ENCODE assay signal across 9 mouse cellular contexts in the genomic region with DNA sequence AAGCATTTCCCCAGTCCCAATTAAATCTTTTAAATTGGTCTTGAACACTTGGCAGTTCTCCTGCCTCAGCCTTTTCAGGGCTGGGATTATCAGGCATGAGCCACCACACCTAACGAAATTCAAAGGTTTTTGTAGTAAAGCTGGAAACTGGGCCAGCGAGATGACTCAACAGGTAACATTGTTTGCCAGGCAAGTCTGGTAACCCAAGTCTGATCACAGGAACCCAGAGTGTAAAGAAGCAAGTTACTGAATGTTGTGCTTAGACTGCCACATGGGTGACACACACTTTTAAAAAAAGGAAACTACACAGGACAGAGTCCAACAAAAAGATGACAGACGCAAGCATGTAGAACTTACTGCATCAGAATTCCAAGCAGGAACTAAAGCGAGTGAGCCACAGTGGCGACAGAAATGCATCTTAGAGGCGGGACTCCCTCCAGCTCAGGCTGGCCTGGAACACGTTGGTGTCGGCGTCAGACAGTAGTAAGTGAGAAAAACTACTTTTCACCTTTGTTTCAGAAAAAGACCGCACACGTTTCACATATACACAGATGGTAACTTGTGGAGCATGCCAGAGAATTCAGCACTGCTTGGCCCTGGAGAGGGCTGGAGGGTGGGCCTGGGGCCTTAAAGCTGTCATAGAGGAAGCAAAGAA. TPM values are rescaled to one million over a fixed set of nuclear protein-coding genes. Genes with fewer than 3 reads are reported as not detected.
A peak's percentile ranks its signal among the peaks of the same experiment; 100 is the strongest.
DNase-seq lines count a peak whose midpoint lies in the region; ATAC-seq and TF ChIP-seq lines count a peak whose summit lies in the region.
"Had no signal": no experiment of that assay in that cellular context is flagged by ENCODE, and none has a peak within 500 bp of the region (broad histone marks: within the 10 kb centered on the region; RNA-seq: fewer than 3 reads in every experiment).

No protein-coding gene starts in this region.

- ATAC-seq in heart, embryonic 11.5 days (replicated peaks; ENCODE audit: insufficient number of reproducible peaks, low FRiP score, low TSS enrichment), result no peak
- no peak for ATAC-seq in limb, embryonic 13.5 days (ENCODE audit: low FRiP score, low read depth)

- peaks cover 16% of the 10 kb centered on the region; the same call in 1 of the 2 replicates for H3K4me1 ChIP-seq in heart, embryonic 11.5 days (ENCODE audit: control insufficient read depth, insufficient read depth, low read length)
- peaks cover 13% of the 10 kb centered on the region for H3K4me1 ChIP-seq in testis, adult 2 months (ENCODE audit: control insufficient read depth, insufficient read depth, low read length)
- peaks cover 20% of the 10 kb centered on the region for H3K4me1 ChIP-seq in limb, embryonic 13.5 days

- TF ChIP-seq POLR2A in testis, adult 2 months (IDR thresholded peaks at IDR 0.05; ENCODE audit: control insufficient read depth, low read depth, low read length), result 0 out of 2 replicates have a peak, but pooled peaks have one; percentile 9

- H3K9me3 ChIP-seq in heart, embryonic 11.5 days (replicated peaks; ENCODE audit: control insufficient read depth, low read length), result no peaks in the 10 kb centered on the region
- H3K9me3 ChIP-seq in limb, embryonic 13.5 days, result no peaks in the 10 kb centered on the region
- H3K9me3 ChIP-seq: embryonic facial prominence, embryonic 15.5 days had no signal

- H3K27me3 ChIP-seq in heart, embryonic 11.5 days (ENCODE audit: control insufficient read depth, insufficient read depth, low read length), result no peaks in the 10 kb centered on the region
- H3K27me3 ChIP-seq in testis, adult 2 months (ENCODE audit: control insufficient read depth, insufficient read depth, low read length), result no peaks in the 10 kb centered on the region
- no peaks in the 10 kb centered on the region for H3K27me3 ChIP-seq in limb, embryonic 13.5 days
- H3K27me3 ChIP-seq: embryonic facial prominence, embryonic 15.5 days had no signal

- H3K4me2 ChIP-seq in heart, embryonic 11.5 days, result peak overlapping the region; percentile 62
- peak overlapping the region; percentile 71 for H3K4me2 ChIP-seq in limb, embryonic 13.5 days (replicated peaks)

- no peak for TF ChIP-seq CTCF in testis, adult 2 months (IDR thresholded peaks at IDR 0.05; ENCODE audit: control insufficient read depth, insufficient read depth, insufficient replicate concordance, low read depth, low read length)

- no peak for DNase-seq in heart, adult 11 months
- DNase-seq in testis, postnatal 14 days (ENCODE audit: low spot score), result no peak
- DNase-seq in adrenal gland, adult 2 months, result no peak
- DNase-seq in gastrocnemius, postnatal 10 days, result no peak
- DNase-seq in layer of hippocampus, postnatal 14 days (ENCODE audit: low spot score in 2 of 2), result no peak

- H3K36me3 ChIP-seq in heart, embryonic 11.5 days (ENCODE audit: control insufficient read depth, insufficient read depth, low read length), result peaks cover 6% of the 10 kb centered on the region; the same call in 1 of the 2 replicates
- no peaks in the 10 kb centered on the region; the same call in 1 of the 2 replicates for H3K36me3 ChIP-seq in testis, adult 2 months (ENCODE audit: control insufficient read depth, insufficient read depth, low read length)
- peaks cover 23% of the 10 kb centered on the region for H3K36me3 ChIP-seq in limb, embryonic 13.5 days

- no peak overlapping the region for H3K27ac ChIP-seq in heart, embryonic 11.5 days (ENCODE audit: low read depth, low read length)
- peak overlapping the region; percentile 86 for H3K27ac ChIP-seq in testis, adult 2 months (ENCODE audit: control insufficient read depth, insufficient read depth, low read depth, low read length)
- no peak overlapping the region for H3K27ac ChIP-seq in limb, embryonic 13.5 days

- no peak overlapping the region for H3K9ac ChIP-seq in heart, embryonic 11.5 days (ENCODE audit: low read depth, low read length)
- H3K9ac ChIP-seq in limb, embryonic 13.5 days, result peak overlapping the region; percentile 62; the same call in 1 of the 2 replicates

- H3K4me3 ChIP-seq in heart, embryonic 11.5 days (ENCODE audit: low read depth, low read length), result no peak overlapping the region
- peak overlapping the region; percentile 93 for H3K4me3 ChIP-seq in testis, adult 2 months (ENCODE audit: control insufficient read depth, low read depth, low read length)
- peak overlapping the region; percentile 98 for H3K4me3 ChIP-seq in limb, embryonic 13.5 days

- WGBS in heart, embryonic 11.5 days (ENCODE audit: insufficient replicate concordance), result 83% methylated on average over 11 of the region's 11 CpGs
- WGBS in limb, embryonic 13.5 days, result 85% methylated on average over 11 of the region's 11 CpGs

RNA-seq across cellular contexts. Expression of gene Adrm1, which starts 1.0 kb away (rescaled TPM):
- polyA plus RNA-seq in heart, embryonic 11.5 days (2014; fragmentation: Nextera tagmentation; extraction: Ambion mirVana), result 121 and 126 TPM in 2 replicates
- polyA plus RNA-seq in testis, adult 2 months (2012; rRNA removed), result 107 and 114 TPM in 2 replicates
- polyA plus RNA-seq in limb, embryonic 13.5 days (2015; fragmentation: Nextera tagmentation; extraction: Ambion mirVana), result 196 and 199 TPM in 2 replicates
- total RNA-seq in adrenal gland, adult 2 months (2021), result 100 to 1,000 TPM; 152 to 183 TPM
- 280 and 296 TPM in 2 replicates for polyA plus RNA-seq in adrenal gland, adult 2 months (2012; rRNA removed)
- total RNA-seq in gastrocnemius, postnatal 10 days (2021), result 100 to 1,000 TPM in 1 of 2 experiments, 10 to 100 TPM in 1; 97.8 to 108 TPM
- 100 to 1,000 TPM in 1 of 2 experiments, 10 to 100 TPM in 1; 98.4 to 104 TPM for total RNA-seq in layer of hippocampus, postnatal 14 days (2021)

RNA-seq across cellular contexts. Expression of gene Osbpl2, which starts 51.2 kb away (rescaled TPM):
- polyA plus RNA-seq in heart, embryonic 11.5 days (2014; fragmentation: Nextera tagmentation; extraction: Ambion mirVana), result 33.4 and 36.1 TPM in 2 replicates
- polyA plus RNA-seq in testis, adult 2 months (2012; rRNA removed), result 16.0 and 18.5 TPM in 2 replicates
- polyA plus RNA-seq in limb, embryonic 13.5 days (2015; fragmentation: Nextera tagmentation; extraction: Ambion mirVana), result 38.7 and 40.1 TPM in 2 replicates
- total RNA-seq in adrenal gland, adult 2 months (2021), result 10 to 100 TPM; 41.8 to 42.3 TPM
- polyA plus RNA-seq in adrenal gland, adult 2 months (2012; rRNA removed), result 15.8 and 21.7 TPM in 2 replicates
- total RNA-seq in gastrocnemius, postnatal 10 days (2021), result 10 to 100 TPM; 18.1 to 21.5 TPM
- 10 to 100 TPM; 52.0 to 53.5 TPM for total RNA-seq in layer of hippocampus, postnatal 14 days (2021)

RNA-seq across cellular contexts. Expression of gene Lama5, which starts 55.4 kb away (rescaled TPM):
- polyA plus RNA-seq in heart, embryonic 11.5 days (2014; fragmentation: Nextera tagmentation; extraction: Ambion mirVana), result 24.0 and 27.5 TPM in 2 replicates
- polyA plus RNA-seq in testis, adult 2 months (2012; rRNA removed), result 7.5 and 8.3 TPM in 2 replicates
- polyA plus RNA-seq in limb, embryonic 13.5 days (2015; fragmentation: Nextera tagmentation; extraction: Ambion mirVana), result 15.6 and 15.8 TPM in 2 replicates
- 10 to 100 TPM; 30.7 to 35.0 TPM for total RNA-seq in adrenal gland, adult 2 months (2021)
- polyA plus RNA-seq in adrenal gland, adult 2 months (2012; rRNA removed), result 41.7 and 48.7 TPM in 2 replicates
- 10 to 100 TPM; 22.5 to 25.9 TPM for total RNA-seq in gastrocnemius, postnatal 10 days (2021)
- total RNA-seq in layer of hippocampus, postnatal 14 days (2021), result 10 to 100 TPM in 1 of 2 experiments, 1 to 10 TPM in 1; 7.3 to 10.7 TPM
